Mouse (Mus musculus): Measurements from ENCODE around the gene Cuedc1. TPM values are rescaled to one million over a fixed set of nuclear protein-coding genes. Genes with fewer than 3 reads are reported as not detected.
A peak's percentile ranks its signal among the peaks of the same experiment; 100 is the strongest.

Gene Cuedc1
- polyA plus RNA-seq, 1 experiment, result 346 TPM

DNA sequence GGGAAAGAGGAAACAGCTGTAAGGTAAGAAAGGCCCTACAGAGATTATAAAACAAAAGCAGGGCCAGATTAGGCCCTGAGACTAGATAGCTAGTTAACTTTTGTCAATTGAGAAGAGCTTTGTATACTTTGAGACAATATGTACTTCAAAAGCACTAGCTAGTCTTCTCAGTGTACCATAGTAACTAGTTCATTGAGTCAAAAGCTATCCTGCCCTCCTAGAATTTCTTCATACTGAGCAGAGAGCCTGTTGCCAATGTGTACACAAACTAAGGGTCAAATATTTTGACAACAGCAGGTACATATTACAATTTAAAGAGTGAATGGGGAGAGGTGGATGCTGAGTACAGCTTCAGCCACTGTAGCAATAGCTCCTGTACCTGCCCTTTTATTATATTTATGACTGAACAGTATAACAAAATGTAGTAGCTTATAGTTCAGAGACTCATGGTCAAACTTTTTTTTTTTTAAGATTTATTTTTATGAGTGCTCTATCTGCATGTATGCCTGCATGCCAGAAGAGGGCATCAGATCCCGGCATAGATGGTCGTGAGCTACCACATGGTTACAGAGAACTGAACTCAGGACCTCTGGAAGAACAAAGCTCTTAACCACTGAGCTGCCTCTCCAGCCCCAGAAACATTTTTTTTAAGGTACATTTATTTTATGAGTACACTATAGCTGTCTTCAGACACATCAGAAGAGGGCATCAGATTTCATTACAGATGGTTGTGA, 35.8 kb upstream of the Cuedc1 start:
- no peaks in the 10 kb centered on the region for H3K27me3 ChIP-seq (replicated peaks)
- H3K36me3 ChIP-seq (replicated peaks; ENCODE audit: low read length), result peaks cover 18% of the 10 kb centered on the region
- no peak for TF ChIP-seq FLI1 (IDR thresholded peaks at IDR 0.05; ENCODE audit: low read length)
- no peak for TF ChIP-seq GATA1 (IDR thresholded peaks at IDR 0.05; ENCODE audit: borderline replicate concordance, low read length)
- H3K4me1 ChIP-seq, result peaks cover 58% of the 10 kb centered on the region
- no peaks in the 10 kb centered on the region for H3K9me3 ChIP-seq
- no peak overlapping the region for H3K4me3 ChIP-seq (replicated peaks)

DNA sequence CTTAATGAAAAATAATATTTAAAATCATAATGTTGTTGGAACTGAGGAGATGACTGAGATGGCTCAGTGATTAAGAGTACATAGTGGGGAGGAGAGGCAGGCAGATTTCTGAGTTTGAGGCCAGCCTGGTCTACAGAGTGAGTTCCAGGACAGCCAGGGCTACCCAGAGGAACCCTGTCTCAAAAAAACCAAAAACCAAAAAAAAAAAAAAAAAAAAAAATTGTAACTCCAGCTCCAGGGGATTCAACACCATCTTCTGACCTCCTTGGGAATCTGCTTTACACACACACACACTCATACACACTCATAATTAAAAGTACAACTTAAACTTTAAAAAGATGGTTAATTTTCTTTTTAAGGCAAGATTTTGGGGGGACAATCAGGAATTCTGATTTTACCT, 32.1 kb upstream of the Cuedc1 start:
- TF ChIP-seq GATA1 (IDR thresholded peaks at IDR 0.05; ENCODE audit: borderline replicate concordance, low read length), result no peak
- no peak for TF ChIP-seq FLI1 (IDR thresholded peaks at IDR 0.05; ENCODE audit: low read length)
- Histone ChIP-seq H3K9me3 (no peaks in the 10 kb centered on the region), H3K27me3 (replicated peaks) (no peaks in the 10 kb centered on the region)

GRCm38 (mm10) chr11:88067191-88067585, 30.7 kb upstream of the Cuedc1 start:
- TF ChIP-seq FLI1 (IDR thresholded peaks at IDR 0.05; ENCODE audit: low read length), result no peak
- TF ChIP-seq GATA1 (IDR thresholded peaks at IDR 0.05; ENCODE audit: borderline replicate concordance, low read length), result no peak
- Histone ChIP-seq H3K9me3 (no peaks in the 10 kb centered on the region), H3K4me3 (replicated peaks) (peak overlapping the region; percentile 93), H3K27me3 (replicated peaks) (no peaks in the 10 kb centered on the region), H3K4me1 (peaks cover 51% of the 10 kb centered on the region), H3K36me3 (replicated peaks; ENCODE audit: low read length) (peaks cover 27% of the 10 kb centered on the region)

More for the DNA sequence above, 32.1 kb upstream of the Cuedc1 start:
- H3K4me1 ChIP-seq, result peaks cover 43% of the 10 kb centered on the region
- no peak overlapping the region for H3K4me3 ChIP-seq (replicated peaks)
- peaks cover 14% of the 10 kb centered on the region for H3K36me3 ChIP-seq (replicated peaks; ENCODE audit: low read length)

GRCm38 (mm10) chr11:88067586-88068410, 30.1 kb upstream of the Cuedc1 start, which contains the start of gene Vezf1:
Gene Vezf1, plus strand, starts transcription at chr11:88068279.
- H3K27me3 ChIP-seq (replicated peaks), result no peaks in the 10 kb centered on the region
- peak within 1 kb of the TSS; percentile 93 for H3K4me3 ChIP-seq (replicated peaks)
- TF ChIP-seq GATA1 (IDR thresholded peaks at IDR 0.05; ENCODE audit: borderline replicate concordance, low read length) (no peak), FLI1 (IDR thresholded peaks at IDR 0.05; ENCODE audit: low read length) (no peak)
- no peaks in the 10 kb centered on the region for H3K9me3 ChIP-seq
- H3K4me1 ChIP-seq, result peaks cover 57% of the 10 kb centered on the region
- peaks cover 31% of the 10 kb centered on the region for H3K36me3 ChIP-seq (replicated peaks; ENCODE audit: low read length)

DNA sequence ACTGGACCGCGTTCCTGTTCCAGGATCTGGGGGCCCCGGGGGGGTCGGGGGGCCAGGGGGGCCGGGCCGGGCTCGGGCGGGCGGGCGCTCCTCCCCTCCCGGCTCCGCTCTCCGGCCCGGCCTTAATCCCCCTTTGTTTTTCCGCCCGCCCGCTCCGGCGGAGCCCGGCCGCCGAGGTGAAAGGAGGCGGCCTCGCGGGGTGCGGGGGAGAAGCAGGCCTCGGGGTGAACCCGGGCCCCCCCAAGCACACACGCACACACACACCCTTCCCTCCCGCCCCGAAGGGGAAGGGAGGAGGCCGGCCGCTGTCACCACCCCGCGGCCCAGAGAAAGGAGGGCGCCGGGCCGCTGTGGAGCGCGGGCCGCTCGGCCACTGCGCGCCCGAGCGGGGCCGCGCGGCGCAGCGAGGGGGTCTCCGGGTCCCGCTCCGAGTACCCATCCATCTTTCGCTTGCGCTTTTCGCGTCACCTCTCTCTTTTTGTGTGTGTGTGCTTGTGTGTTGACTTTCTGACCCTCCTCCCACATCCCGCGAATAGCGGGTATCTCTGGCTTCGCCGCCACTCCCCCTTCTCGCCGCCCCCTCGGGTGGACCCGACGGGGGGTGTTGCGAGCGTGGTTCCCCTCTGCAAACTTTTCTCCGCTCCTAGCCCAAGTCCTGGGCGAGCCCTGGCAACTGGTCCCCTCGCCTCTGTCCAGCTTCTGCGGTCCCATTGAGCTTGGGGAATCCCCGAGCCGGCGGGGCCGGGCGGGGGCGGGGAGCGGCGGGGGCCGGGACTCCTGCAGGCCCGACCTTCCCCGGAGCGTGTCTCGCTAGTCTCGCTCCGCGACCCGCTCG, 29.2 kb upstream of the Cuedc1 start:
- Histone ChIP-seq H3K4me3 (replicated peaks) (peak overlapping the region; percentile 93), H3K36me3 (replicated peaks; ENCODE audit: low read length) (peaks cover 40% of the 10 kb centered on the region), H3K27me3 (replicated peaks) (no peaks in the 10 kb centered on the region), H3K9me3 (no peaks in the 10 kb centered on the region), H3K4me1 (peaks cover 63% of the 10 kb centered on the region)
- TF ChIP-seq FLI1 (IDR thresholded peaks at IDR 0.05; ENCODE audit: low read length) (no peak), GATA1 (IDR thresholded peaks at IDR 0.05; ENCODE audit: borderline replicate concordance, low read length) (no peak)

DNA sequence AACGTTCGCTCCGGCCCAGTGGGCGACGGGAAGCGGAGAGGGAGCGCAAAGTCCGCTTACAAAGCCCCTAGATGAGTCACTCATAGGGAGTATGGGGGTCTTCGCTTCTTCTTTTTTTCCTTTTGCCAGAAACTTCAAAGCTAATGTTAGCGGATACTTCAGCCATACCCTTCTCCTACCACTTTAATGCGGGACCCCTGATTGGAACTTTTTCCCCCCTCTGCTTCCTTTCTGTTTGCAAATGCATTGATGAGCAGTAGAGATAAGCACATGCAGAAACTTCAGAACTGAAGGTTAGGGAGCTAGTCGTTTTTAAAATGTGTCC, 28.6 kb upstream of the Cuedc1 start:
- Histone ChIP-seq H3K4me3 (replicated peaks) (peak overlapping the region; percentile 93), H3K9me3 (no peaks in the 10 kb centered on the region), H3K36me3 (replicated peaks; ENCODE audit: low read length) (peaks cover 43% of the 10 kb centered on the region), H3K4me1 (peaks cover 63% of the 10 kb centered on the region), H3K27me3 (replicated peaks) (no peaks in the 10 kb centered on the region)
- TF ChIP-seq GATA1 (IDR thresholded peaks at IDR 0.05; ENCODE audit: borderline replicate concordance, low read length) (no peak), FLI1 (IDR thresholded peaks at IDR 0.05; ENCODE audit: low read length) (no peak)

DNA sequence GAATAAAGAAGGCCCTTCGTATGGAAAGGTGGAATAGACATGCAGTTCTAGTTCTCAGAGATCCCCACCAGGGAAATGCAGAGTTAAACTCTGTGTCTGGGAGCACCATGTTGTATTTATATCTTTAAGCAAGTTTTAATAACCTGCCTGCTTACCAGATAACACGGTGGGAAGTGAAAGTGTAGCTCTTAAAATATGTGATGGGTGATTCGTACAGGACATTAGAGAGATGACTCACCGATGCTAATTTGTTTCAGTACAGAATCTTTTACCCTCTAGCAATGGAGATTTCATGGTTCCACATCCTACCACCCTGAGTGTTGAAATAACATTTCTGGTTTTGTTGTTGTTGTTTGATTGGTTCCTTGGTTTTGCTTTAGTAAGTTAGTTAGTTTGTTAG, 27.5 kb upstream of the Cuedc1 start:
- Histone ChIP-seq H3K36me3 (replicated peaks; ENCODE audit: low read length) (peaks cover 46% of the 10 kb centered on the region), H3K27me3 (replicated peaks) (no peaks in the 10 kb centered on the region), H3K9me3 (no peaks in the 10 kb centered on the region), H3K4me3 (replicated peaks) (peak overlapping the region; percentile 93), H3K4me1 (peaks cover 68% of the 10 kb centered on the region)
- TF ChIP-seq FLI1 (IDR thresholded peaks at IDR 0.05; ENCODE audit: low read length), result no peak

DNA sequence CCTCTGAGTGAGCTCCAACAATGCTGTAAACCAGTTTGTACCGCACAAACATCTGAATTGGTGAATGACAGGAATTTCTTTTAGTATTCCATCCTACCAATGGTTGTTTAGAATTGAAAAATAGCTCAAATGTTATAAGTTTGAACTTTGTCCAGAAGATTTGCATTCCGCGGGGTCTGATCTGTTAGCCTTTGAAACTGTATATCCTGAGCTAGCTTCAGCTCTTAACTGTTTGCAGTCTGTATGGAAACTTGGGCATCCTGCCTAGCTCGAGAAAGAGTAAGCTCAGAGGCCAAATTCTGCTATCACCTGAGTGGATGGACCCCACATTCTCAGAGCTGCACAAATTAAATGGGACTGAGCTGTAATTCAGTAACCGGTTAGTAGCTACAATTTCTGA, 26.7 kb upstream of the Cuedc1 start:
- TF ChIP-seq GATA1 (IDR thresholded peaks at IDR 0.05; ENCODE audit: borderline replicate concordance, low read length) (no peak), FLI1 (IDR thresholded peaks at IDR 0.05; ENCODE audit: low read length) (no peak)
- H3K9me3 ChIP-seq, result no peaks in the 10 kb centered on the region
- H3K4me3 ChIP-seq (replicated peaks), result peak overlapping the region; percentile 93
- H3K36me3 ChIP-seq (replicated peaks; ENCODE audit: low read length), result peaks cover 54% of the 10 kb centered on the region
- H3K4me1 ChIP-seq, result peaks cover 73% of the 10 kb centered on the region
- no peaks in the 10 kb centered on the region for H3K27me3 ChIP-seq (replicated peaks)

GRCm38 (mm10) chr11:88073343-88073875, 24.4 kb upstream of the Cuedc1 start:
- Histone ChIP-seq H3K4me3 (replicated peaks) (peak overlapping the region; percentile 54), H3K9me3 (no peaks in the 10 kb centered on the region), H3K27me3 (replicated peaks) (no peaks in the 10 kb centered on the region), H3K4me1 (peaks cover 77% of the 10 kb centered on the region), H3K36me3 (replicated peaks; ENCODE audit: low read length) (peaks cover 77% of the 10 kb centered on the region)
- no peak for TF ChIP-seq GATA1 (IDR thresholded peaks at IDR 0.05; ENCODE audit: borderline replicate concordance, low read length)
- no peak for TF ChIP-seq FLI1 (IDR thresholded peaks at IDR 0.05; ENCODE audit: low read length)
